Mouse (Mus musculus) ES-Bruce4 (cell line): ENCODE results near the gene Vmn1r114.
"Not testable (repeated sequence)": the region's sequence is repeated elsewhere in the genome, so short reads cannot be mapped to it uniquely, and the experiment has no call there.

Experiments used
- CTCF ChIP-seq: IDR thresholded peaks from one replicate; pipeline ENCODE4 v1.8.1; 2011; ENCODE audit warnings: low read depth, low read length
- EP300 ChIP-seq: IDR thresholded peaks from 2 replicates; pipeline ENCODE4 v1.6.1; 2011; ENCODE audit warnings: low read depth, low read length; ENCODE audit not compliant: insufficient read depth
- POLR2A ChIP-seq: IDR thresholded peaks from one replicate; pipeline ENCODE4 v1.8.1; 2011; ENCODE audit warnings: low read length; ENCODE audit not compliant: insufficient read depth

- not testable (repeated sequence) for TF ChIP-seq CTCF, EP300, POLR2A
These were observed 25.0 kb downstream of the Vmn1r114 start, which contains the start of gene Vmn1r113 for GRCm38 (mm10) chr7:20786985-20787384.
